Mouse (Mus musculus) cerebellum, adult 2 months (tissue): Measurements from ENCODE around the gene Epc2. TPM values are rescaled to one million over a fixed set of nuclear protein-coding genes. Genes with fewer than 3 reads are reported as not detected.

ENCODE experiments used
- DNase-seq, 2 experiments: peaks; one replicate each; pipeline ENCODE4 v3.0.0; 2021
- H3K27ac ChIP-seq: fragments of 200-500 bp; 2 replicates; pipeline ENCODE4 v1.5.1; 2012; ENCODE audit warnings: low read length, control low read depth, inconsistent platforms; ENCODE audit not compliant: insufficient read depth
- H3K27me3 ChIP-seq: fragments of 200-500 bp; 2 replicates; pipeline ENCODE4 v1.6.1; 2012; ENCODE audit warnings: inconsistent platforms, mild to moderate bottlenecking, low read length, moderate library complexity; ENCODE audit not compliant: control insufficient read depth, insufficient read depth
- H3K4me1 ChIP-seq: fragments of 200-500 bp; 2 replicates; pipeline ENCODE4 v1.6.1; 2011; ENCODE audit warnings: low read length; ENCODE audit not compliant: control insufficient read depth, insufficient read depth
- H3K4me3 ChIP-seq: fragments of 200-500 bp; replicated peaks from 2 replicates; pipeline ENCODE3; 2011; ENCODE audit warnings: mild to moderate bottlenecking, low read depth, low read length, control low read depth; ENCODE audit not compliant: insufficient read depth
- CTCF ChIP-seq: fragments of 200-500 bp; IDR thresholded peaks from 2 replicates; pipeline ENCODE4 v1.5.1; 2011; ENCODE audit warnings: low read depth, mild to moderate bottlenecking, control low read depth, low read length, moderate library complexity, borderline replicate concordance; ENCODE audit not compliant: insufficient read depth
- POLR2A ChIP-seq: fragments of 200-500 bp; IDR thresholded peaks from 2 replicates; pipeline ENCODE4 v1.6.1; 2011; ENCODE audit warnings: low read length, control low read depth, borderline replicate concordance; ENCODE audit not compliant: insufficient read depth
- WGBS: fragments of 180-500 bp; shearing (Covaris S2); methylation state at CpG from one replicate; pipeline ENCODE4 v1.1.7; 2018; 5-methylcytosine and 5-hydroxymethylcytosine counted together
- polyA plus RNA-seq: library from polyadenylated mRNA; depleted of rRNA; stranded (reverse); fragments of >200 nt; gene quantifications from 2 replicates; pipeline ENCODE4 v1.2.3, GENCODE M21; 2012

The Epc2 gene
- polyA plus RNA-seq, 1 experiment: 22.2 TPM

GRCm38 (mm10) chr2:49558361-49558760 lies 107.1 kb downstream of the Epc2 start:
- no peak for TF ChIP-seq POLR2A
- TF ChIP-seq CTCF: no peak
- WGBS: 97% methylated on average over 3 of the region's 3 CpGs
- no peaks in the 10 kb centered on the region for H3K27me3 ChIP-seq
- no peak for DNase-seq
- no peak overlapping the region for H3K27ac ChIP-seq
- no peak overlapping the region for H3K4me3 ChIP-seq
- peaks cover 13% of the 10 kb centered on the region; the same call in 1 of the 2 replicates for H3K4me1 ChIP-seq

GRCm38 (mm10) chr2:49562688-49563350 lies 111.5 kb downstream of the Epc2 start:
- no peak for TF ChIP-seq CTCF
- TF ChIP-seq POLR2A: no peak
- WGBS: 31% methylated on average over 10 of the region's 10 CpGs

GRCm38 (mm10) chr2:49569862-49570777 lies 118.8 kb downstream of the Epc2 start:
- Histone ChIP-seq H3K27me3 (no peaks in the 10 kb centered on the region), H3K27ac (peak overlapping the region; percentile 77), H3K4me1 (peaks cover 27% of the 10 kb centered on the region), H3K4me3 (peak overlapping the region; percentile 6)
- WGBS: 19% methylated on average over 16 of the region's 16 CpGs
- peak; percentile 96 to 98 for DNase-seq
- no peak for TF ChIP-seq CTCF
- no peak for TF ChIP-seq POLR2A

More at GRCm38 (mm10) chr2:49562688-49563350, 111.5 kb downstream of the Epc2 start:
- peak; percentile 64 to 72 for DNase-seq
- Histone ChIP-seq H3K27me3 (no peaks in the 10 kb centered on the region), H3K27ac (peak overlapping the region; percentile 81), H3K4me3 (no peak overlapping the region), H3K4me1 (peaks cover 18% of the 10 kb centered on the region)

- peaks cover 27% of the 10 kb centered on the region for H3K4me1 ChIP-seq
- no peak for DNase-seq
- 0 out of 2 replicates have a peak overlapping the region, but pooled peaks have one; percentile 77 for H3K27ac ChIP-seq
- no peak for TF ChIP-seq CTCF
- 84% methylated on average over 6 of the region's 6 CpGs for WGBS
- H3K4me3 ChIP-seq: no peak overlapping the region
- no peaks in the 10 kb centered on the region for H3K27me3 ChIP-seq
Observed at GRCm38 (mm10) chr2:49570778-49571101, 119.5 kb downstream of the Epc2 start.

- no peak for DNase-seq
- H3K4me1 ChIP-seq: peaks cover 27% of the 10 kb centered on the region
- 92% methylated on average over 11 of the region's 11 CpGs for WGBS
- TF ChIP-seq POLR2A (no peak), CTCF (no peak)
- no peaks in the 10 kb centered on the region for H3K27me3 ChIP-seq
- H3K4me3 ChIP-seq: no peak overlapping the region
- no peak overlapping the region for H3K27ac ChIP-seq
Observed at GRCm38 (mm10) chr2:49571159-49571920, 120.1 kb downstream of the Epc2 start.

- TF ChIP-seq POLR2A (no peak), CTCF (no peak)
- 61% methylated on average over 12 of the region's 12 CpGs for WGBS
- no peak for DNase-seq
- H3K4me3 ChIP-seq: no peak overlapping the region
- H3K4me1 ChIP-seq: peaks cover 27% of the 10 kb centered on the region
- no peak overlapping the region for H3K27ac ChIP-seq
- H3K27me3 ChIP-seq: no peaks in the 10 kb centered on the region
Observed at GRCm38 (mm10) chr2:49572111-49572642, 120.9 kb downstream of the Epc2 start.

GRCm38 (mm10) chr2:49572684-49573083 lies 121.4 kb downstream of the Epc2 start:
- WGBS: 79% methylated on average over 9 of the region's 9 CpGs
- H3K4me1 ChIP-seq: peaks cover 27% of the 10 kb centered on the region
- H3K27ac ChIP-seq: no peak overlapping the region
- no peak overlapping the region for H3K4me3 ChIP-seq
- DNase-seq: no peak
- TF ChIP-seq CTCF (no peak), POLR2A (no peak)
- no peaks in the 10 kb centered on the region for H3K27me3 ChIP-seq
